Mouse (Mus musculus) intestine, embryonic 14.5 days (tissue): ENCODE measurements at regions not wholly inside any gene's neighbourhood (a gene's known extent, or its start where the extent isn't known, plus 50 kb on each side); places are given as distances from the start of the nearest gene placed in this dataset.

ENCODE experiments used
- ATAC-seq: fragments of 200-750 bp; cut with Nextera tagmentation; replicated peaks from 2 replicates; pipeline ENCODE4 v1.8.0; 2017; ENCODE audit warnings: low read depth, moderate number of reproducible peaks, moderate TSS enrichment, moderate library complexity; ENCODE audit not compliant: low FRiP score, low TSS enrichment
- DNase-seq: peaks from one replicate; pipeline ENCODE4 v3.0.0-alpha.2; 2018; ENCODE audit warnings: low spot score
- H3K27ac ChIP-seq: fragments of 300-500 bp; sonication (generic); 2 replicates; pipeline ENCODE4 v1.5.1; 2014; ENCODE audit warnings: low read depth, mild to moderate bottlenecking, control low read depth
- H3K27me3 ChIP-seq: fragments of 300-500 bp; sonication (generic); replicated peaks from 2 replicates; pipeline ENCODE4 v1.6.1; 2014; ENCODE audit warnings: low read length, control low read depth; ENCODE audit not compliant: control insufficient read depth, insufficient read depth
- H3K36me3 ChIP-seq: fragments of 300-500 bp; sonication (generic); 2 replicates; pipeline ENCODE4 v1.6.1; 2014; ENCODE audit warnings: low read length, control low read depth; ENCODE audit not compliant: control insufficient read depth, insufficient read depth
- H3K4me1 ChIP-seq: fragments of 300-500 bp; sonication (generic); replicated peaks from 2 replicates; pipeline ENCODE4 v1.6.1; 2014; ENCODE audit warnings: low read length, control low read depth, mixed read lengths; ENCODE audit not compliant: control insufficient read depth, insufficient read depth
- H3K4me2 ChIP-seq: fragments of 300-500 bp; sonication (generic); 2 replicates; pipeline ENCODE4 v1.6.1; 2014; ENCODE audit warnings: low read length
- H3K4me3 ChIP-seq: fragments of 300-500 bp; sonication (generic); 2 replicates; pipeline ENCODE4 v1.5.1; 2014; ENCODE audit warnings: low read depth, low read length, control low read depth, mixed read lengths
- H3K9ac ChIP-seq: fragments of 300-500 bp; sonication (generic); 2 replicates; pipeline ENCODE4 v1.6.1; 2014; ENCODE audit warnings: mild to moderate bottlenecking, low read length
- H3K9me3 ChIP-seq: fragments of 300-500 bp; sonication (generic); 2 replicates; pipeline ENCODE4 v1.6.1; 2016; ENCODE audit warnings: low read length, control low read depth; ENCODE audit not compliant: control insufficient read depth
- WGBS: fragments of 180-500 bp; shearing (Covaris S2); extraction: QIAGEN DNeasy Blood & Tissue Kit; methylation state at CpG from one replicate; pipeline ENCODE4 v1.1.7; 2014; 5-methylcytosine and 5-hydroxymethylcytosine counted together

GRCm38 (mm10) chr10:91612052-91612451 is 430.9 kb upstream of the Tmpo start:
- no peak for DNase-seq
- ATAC-seq: no peak

GRCm38 (mm10) chr10:91594891-91595290 is 413.8 kb upstream of the Tmpo start:
- ATAC-seq (no peak), DNase-seq (no peak)
- Histone ChIP-seq H3K36me3 (no peaks in the 10 kb centered on the region), H3K4me3 (no peak overlapping the region), H3K27ac (no peak overlapping the region), H3K4me1 (no peaks in the 10 kb centered on the region), H3K27me3 (no peaks in the 10 kb centered on the region), H3K4me2 (no peak overlapping the region), H3K9ac (no peak overlapping the region), H3K9me3 (no peaks in the 10 kb centered on the region)
- WGBS: 78% methylated on average over 3 of the region's 3 CpGs

More at GRCm38 (mm10) chr10:91612052-91612451, 430.9 kb upstream of the Tmpo start:
- no peak overlapping the region for H3K9ac ChIP-seq
- H3K27ac ChIP-seq: no peak overlapping the region
- no peaks in the 10 kb centered on the region for H3K36me3 ChIP-seq
- no peaks in the 10 kb centered on the region for H3K9me3 ChIP-seq
- no peak overlapping the region for H3K4me2 ChIP-seq
- H3K27me3 ChIP-seq: no peaks in the 10 kb centered on the region
- H3K4me1 ChIP-seq: no peaks in the 10 kb centered on the region
- WGBS: 88% methylated on average over 4 of the region's 4 CpGs
- no peak overlapping the region for H3K4me3 ChIP-seq

GRCm38 (mm10) chr10:91593378-91593777 is 412.3 kb upstream of the Tmpo start:
- no peaks in the 10 kb centered on the region for H3K4me1 ChIP-seq
- no peaks in the 10 kb centered on the region for H3K9me3 ChIP-seq
- WGBS: 89% methylated on average over 2 of the region's 2 CpGs
- DNase-seq (peak; percentile 12), ATAC-seq (no peak)
- H3K4me2 ChIP-seq: no peak overlapping the region
- no peaks in the 10 kb centered on the region for H3K27me3 ChIP-seq
- no peaks in the 10 kb centered on the region for H3K36me3 ChIP-seq
- no peak overlapping the region for H3K9ac ChIP-seq
- H3K27ac ChIP-seq: no peak overlapping the region
- no peak overlapping the region for H3K4me3 ChIP-seq

- Histone ChIP-seq H3K4me3 (no peak overlapping the region), H3K27me3 (no peaks in the 10 kb centered on the region), H3K4me2 (no peak overlapping the region), H3K27ac (no peak overlapping the region), H3K9ac (no peak overlapping the region), H3K9me3 (no peaks in the 10 kb centered on the region), H3K36me3 (no peaks in the 10 kb centered on the region), H3K4me1 (no peaks in the 10 kb centered on the region)
- ATAC-seq (no peak), DNase-seq (no peak)
- 49% methylated on average over 10 of the region's 10 CpGs for WGBS
Measured at GRCm38 (mm10) chr10:91591845-91592244, 410.7 kb upstream of the Tmpo start.

- DNase-seq: no peak
- no peaks in the 10 kb centered on the region for H3K36me3 ChIP-seq
- ATAC-seq: no peak
- H3K4me1 ChIP-seq: no peaks in the 10 kb centered on the region
- no peaks in the 10 kb centered on the region for H3K9me3 ChIP-seq
- no peak overlapping the region for H3K4me2 ChIP-seq
- H3K4me3 ChIP-seq: no peak overlapping the region
- H3K27me3 ChIP-seq: no peaks in the 10 kb centered on the region
- H3K9ac ChIP-seq: no peak overlapping the region
- no peak overlapping the region for H3K27ac ChIP-seq
- WGBS: 50% methylated on average over 3 of the region's 3 CpGs
Measured at GRCm38 (mm10) chr10:91591398-91591811, 410.3 kb upstream of the Tmpo start.

GRCm38 (mm10) chr10:91583204-91583603 is 402.1 kb upstream of the Tmpo start:
- no peak overlapping the region for H3K27ac ChIP-seq
- 89% methylated on average over 3 of the region's 3 CpGs for WGBS
- no peaks in the 10 kb centered on the region; the same call in 1 of the 2 replicates for H3K4me1 ChIP-seq
- H3K27me3 ChIP-seq: no peaks in the 10 kb centered on the region
- H3K9me3 ChIP-seq: no peaks in the 10 kb centered on the region
- no peak overlapping the region for H3K9ac ChIP-seq
- H3K4me2 ChIP-seq: no peak overlapping the region
- ATAC-seq (no peak), DNase-seq (no peak)
- H3K36me3 ChIP-seq: no peaks in the 10 kb centered on the region
- no peak overlapping the region for H3K4me3 ChIP-seq

GRCm38 (mm10) chr10:91580959-91581358 is 399.8 kb upstream of the Tmpo start:
- Histone ChIP-seq H3K4me1 (no peaks in the 10 kb centered on the region; the same call in 1 of the 2 replicates), H3K27ac (no peak overlapping the region), H3K9me3 (no peaks in the 10 kb centered on the region), H3K4me3 (no peak overlapping the region), H3K9ac (no peak overlapping the region), H3K27me3 (no peaks in the 10 kb centered on the region), H3K36me3 (no peaks in the 10 kb centered on the region), H3K4me2 (no peak overlapping the region)
- no peak for ATAC-seq
- 52% methylated on average over 11 of the region's 11 CpGs for WGBS
- no peak for DNase-seq

- DNase-seq (no peak), ATAC-seq (no peak)
- no peak overlapping the region for H3K27ac ChIP-seq
- WGBS: 71% methylated on average over 17 of the region's 17 CpGs
- H3K4me3 ChIP-seq: no peak overlapping the region
- H3K4me1 ChIP-seq: no peaks in the 10 kb centered on the region; the same call in 1 of the 2 replicates
- H3K9ac ChIP-seq: no peak overlapping the region
- no peaks in the 10 kb centered on the region for H3K36me3 ChIP-seq
- no peaks in the 10 kb centered on the region for H3K27me3 ChIP-seq
- H3K4me2 ChIP-seq: no peak overlapping the region
- no peaks in the 10 kb centered on the region for H3K9me3 ChIP-seq
Measured at GRCm38 (mm10) chr10:91575323-91576064, 394.4 kb upstream of the Tmpo start.

- Histone ChIP-seq H3K36me3 (no peaks in the 10 kb centered on the region), H3K4me1 (no peaks in the 10 kb centered on the region), H3K4me2 (no peak overlapping the region), H3K9ac (no peak overlapping the region), H3K9me3 (no peaks in the 10 kb centered on the region), H3K27ac (no peak overlapping the region), H3K27me3 (no peaks in the 10 kb centered on the region), H3K4me3 (no peak overlapping the region)
- 79% methylated on average over 7 of the region's 7 CpGs for WGBS
- DNase-seq (no peak), ATAC-seq (no peak)
Measured at GRCm38 (mm10) chr10:91572796-91573195, 391.7 kb upstream of the Tmpo start.
